Mouse (Mus musculus): ENCODE results near the gene 4930579G24Rik.

DNA sequence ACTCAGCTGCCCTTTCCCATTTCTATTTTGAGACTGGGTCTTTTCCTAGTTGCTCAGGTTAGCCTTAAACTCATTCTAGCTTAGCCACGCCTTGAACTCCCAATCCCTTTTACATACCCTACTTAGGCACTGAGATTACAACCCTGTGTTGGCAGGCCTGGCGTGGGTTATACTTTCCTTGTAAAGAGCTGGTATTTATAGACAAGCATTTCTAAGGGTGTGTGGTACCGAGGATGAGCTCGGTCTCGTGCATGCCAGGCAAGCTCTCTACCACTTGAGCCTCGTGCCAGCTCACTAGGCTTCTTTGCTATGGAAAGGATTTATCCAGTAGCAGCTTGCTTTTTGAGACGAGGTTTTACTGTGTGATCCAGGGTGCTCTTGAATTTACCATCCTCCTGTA lies 33.4 kb upstream of the 4930579G24Rik start:
- TF ChIP-seq CTCF (IDR thresholded peaks at IDR 0.05; ENCODE audit: extremely low read depth, insufficient read depth, low read length) (no peak), POLR2A (IDR thresholded peaks at IDR 0.05; ENCODE audit: extremely low read depth, insufficient read depth, low read length) (no peak)
